Mouse (Mus musculus) liver, adult 2 months (tissue): ENCODE measurements at regions not wholly inside any gene's neighbourhood (a gene's known extent, or its start where the extent isn't known, plus 50 kb on each side); places are given as distances from the start of the nearest gene placed in this dataset.

ENCODE experiments used
- CTCF ChIP-seq: fragments of 200-500 bp; IDR thresholded peaks from 2 replicates; pipeline ENCODE4 v1.5.1; 2011; ENCODE audit warnings: low read depth, low read length, control low read depth
- POLR2A ChIP-seq: fragments of 200-500 bp; IDR thresholded peaks from 2 replicates; pipeline ENCODE4 v1.6.1; 2011; ENCODE audit warnings: low read length, control low read depth; ENCODE audit not compliant: insufficient read depth; ENCODE audit errors: extremely low read depth

- TF ChIP-seq CTCF (no peak), POLR2A (no peak)
These were observed 392.5 kb upstream of the Tenm3 start for GRCm38 (mm10) chr8:49236021-49236821.
